ENCODE assay signal across 12 mouse cellular contexts in genomic region chr2:103894981-103895676, GRCm38 (mm10).
DNase-seq lines count a peak whose midpoint lies in the region; ATAC-seq and TF ChIP-seq lines count a peak whose summit lies in the region.
"Had no signal": no experiment of that assay in that cellular context is flagged by ENCODE, and none has a peak within 500 bp of the region (broad histone marks: within the 10 kb centered on the region; RNA-seq: fewer than 3 reads in every experiment).

No protein-coding gene starts in this region.

- no peaks in the 10 kb centered on the region for H3K9me3 ChIP-seq in hindbrain, embryonic 10.5 days
- no peaks in the 10 kb centered on the region for H3K9me3 ChIP-seq in hindbrain, embryonic 11.5 days (ENCODE audit: control insufficient read depth, low read length)
- no peaks in the 10 kb centered on the region for H3K9me3 ChIP-seq in MEL (replicated peaks; ENCODE audit: insufficient read depth, low read length)
- H3K9me3 ChIP-seq in kidney, postnatal 0 days (replicated peaks; ENCODE audit: low read length) = no peaks in the 10 kb centered on the region
- H3K9me3 ChIP-seq: forebrain, embryonic 12.5 days; lung, embryonic 15.5 days had no signal

- 0 out of 2 replicates have a peak overlapping the region, but pooled peaks have one; percentile 8 for H3K27ac ChIP-seq in hindbrain, embryonic 10.5 days
- H3K27ac ChIP-seq in hindbrain, embryonic 11.5 days (ENCODE audit: low read depth, low read length) = no peak overlapping the region
- H3K27ac ChIP-seq in MEL (ENCODE audit: control insufficient read depth, low read depth, low read length) = peak overlapping the region; percentile 99
- H3K27ac ChIP-seq in kidney, postnatal 0 days = peak overlapping the region; percentile 31; the same call in 1 of the 2 replicates
- H3K27ac ChIP-seq in spleen, adult 2 months (ENCODE audit: insufficient read depth, low read length) = peak overlapping the region; percentile 80
- H3K27ac ChIP-seq: forebrain, embryonic 12.5 days; lung, embryonic 15.5 days had no signal

- no peaks in the 10 kb centered on the region for H3K27me3 ChIP-seq in hindbrain, embryonic 10.5 days (ENCODE audit: insufficient read depth, poor library complexity, severe bottlenecking)
- H3K27me3 ChIP-seq in hindbrain, embryonic 11.5 days (ENCODE audit: control insufficient read depth, insufficient read depth, low read length) = no peaks in the 10 kb centered on the region
- H3K27me3 ChIP-seq in MEL (ENCODE audit: control insufficient read depth in 1 of 2, insufficient read depth in 2 of 2, low read length in 2 of 2) = no peaks in the 10 kb centered on the region
- H3K27me3 ChIP-seq in kidney, postnatal 0 days (ENCODE audit: insufficient read depth, low read length) = no peaks in the 10 kb centered on the region
- H3K27me3 ChIP-seq in spleen, adult 2 months (ENCODE audit: control insufficient read depth, insufficient read depth, low read length) = no peaks in the 10 kb centered on the region
- H3K27me3 ChIP-seq: forebrain, embryonic 12.5 days; lung, embryonic 15.5 days had no signal

- peak in 1 of 2 experiments; percentile 45; a peak in 2 of 4 replicates for TF ChIP-seq EP300 in MEL (IDR thresholded peaks at IDR 0.05; ENCODE audit: low read depth in 1 of 2, low read length in 2 of 2)

- peak in 1 of 2 experiments; percentile 47; a peak in 2 of 4 replicates for TF ChIP-seq POLR2A in MEL (IDR thresholded peaks at IDR 0.05; ENCODE audit: control insufficient read depth in 1 of 2, insufficient read depth in 1 of 2, low read depth in 1 of 2, low read length in 2 of 2, poor library complexity in 1 of 2)
- no peak; the same call in 1 of the 2 replicates for TF ChIP-seq POLR2A in spleen, adult 2 months (IDR thresholded peaks at IDR 0.05; ENCODE audit: low read depth, low read length)

- H3K9ac ChIP-seq in hindbrain, embryonic 11.5 days (ENCODE audit: low read depth, low read length) = no peak overlapping the region
- H3K9ac ChIP-seq in MEL (ENCODE audit: control insufficient read depth, low read depth, low read length, poor library complexity, severe bottlenecking) = peak overlapping the region; percentile 77
- no peak overlapping the region for H3K9ac ChIP-seq in kidney, postnatal 0 days (ENCODE audit: low read depth, low read length)
- H3K9ac ChIP-seq: forebrain, embryonic 12.5 days; lung, embryonic 15.5 days had no signal

- WGBS in hindbrain, embryonic 10.5 days = 58% methylated on average over 12 of the region's 12 CpGs
- 64% methylated on average over 12 of the region's 12 CpGs for WGBS in hindbrain, embryonic 11.5 days
- WGBS in kidney, postnatal 0 days = 35% methylated on average over 12 of the region's 12 CpGs
- WGBS in spleen, adult 2 months = 30% methylated on average over 12 of the region's 12 CpGs

- no peak overlapping the region for H3K4me3 ChIP-seq in hindbrain, embryonic 10.5 days
- no peak overlapping the region for H3K4me3 ChIP-seq in hindbrain, embryonic 11.5 days (ENCODE audit: low read depth, low read length)
- H3K4me3 ChIP-seq in MEL (ENCODE audit: control insufficient read depth in 1 of 2, insufficient read depth in 1 of 2, low read depth in 2 of 2, low read length in 2 of 2) = peak overlapping the region; percentile 34 to 35
- no peak overlapping the region for H3K4me3 ChIP-seq in kidney, postnatal 0 days (replicated peaks; ENCODE audit: low read depth, low read length)
- no peak overlapping the region for H3K4me3 ChIP-seq in spleen, adult 2 months (ENCODE audit: extremely low read depth, insufficient read depth, insufficient read length)
- H3K4me3 ChIP-seq: forebrain, embryonic 12.5 days; lung, embryonic 15.5 days; myocyte had no signal

- H3K36me3 ChIP-seq in hindbrain, embryonic 10.5 days = no peaks in the 10 kb centered on the region
- no peaks in the 10 kb centered on the region for H3K36me3 ChIP-seq in hindbrain, embryonic 11.5 days (ENCODE audit: control insufficient read depth, insufficient read depth, low read length)
- peaks cover 0 to 44% of the 10 kb centered on the region in 2 experiments; a peak in 2 of 4 replicates for H3K36me3 ChIP-seq in MEL (ENCODE audit: control insufficient read depth in 1 of 2, insufficient read depth in 2 of 2, low read length in 2 of 2)
- H3K36me3 ChIP-seq in kidney, postnatal 0 days (ENCODE audit: insufficient read depth, low read length) = no peaks in the 10 kb centered on the region
- no peaks in the 10 kb centered on the region for H3K36me3 ChIP-seq in spleen, adult 2 months (ENCODE audit: control insufficient read depth, insufficient read depth, low read length)
- H3K36me3 ChIP-seq: forebrain, embryonic 12.5 days; lung, embryonic 15.5 days had no signal

- no peak for TF ChIP-seq RAD21 in MEL (IDR thresholded peaks at IDR 0.05; ENCODE audit: low read depth, low read length)

- no peaks in the 10 kb centered on the region for H3K79me2 ChIP-seq in MEL (ENCODE audit: control insufficient read depth, insufficient read depth, low read length, poor library complexity)

- no peak overlapping the region for H3K4me2 ChIP-seq in hindbrain, embryonic 11.5 days (replicated peaks; ENCODE audit: low read depth, low read length)
- H3K4me2 ChIP-seq in kidney, postnatal 0 days (ENCODE audit: low read length) = no peak overlapping the region
- H3K4me2 ChIP-seq: forebrain, embryonic 12.5 days; lung, embryonic 15.5 days had no signal

- H3K4me1 ChIP-seq in hindbrain, embryonic 10.5 days (replicated peaks) = peaks cover 50% of the 10 kb centered on the region
- H3K4me1 ChIP-seq in hindbrain, embryonic 11.5 days (replicated peaks; ENCODE audit: control insufficient read depth, insufficient read depth, low read length) = no peaks in the 10 kb centered on the region
- peaks cover 14 to 48% of the 10 kb centered on the region in 2 experiments for H3K4me1 ChIP-seq in MEL (ENCODE audit: control insufficient read depth in 1 of 2, insufficient read depth in 2 of 2, low read length in 2 of 2)
- H3K4me1 ChIP-seq in kidney, postnatal 0 days (replicated peaks; ENCODE audit: insufficient read depth, low read length) = peaks cover 9% of the 10 kb centered on the region; the same call in 1 of the 2 replicates
- H3K4me1 ChIP-seq in spleen, adult 2 months (ENCODE audit: control insufficient read depth, insufficient read depth, insufficient read length) = peaks cover 26% of the 10 kb centered on the region; the same call in 1 of the 2 replicates

- no peak for DNase-seq in hindbrain, embryonic 10.5 days (ENCODE audit: low spot score)
- DNase-seq in hindbrain, embryonic 11.5 days (ENCODE audit: low spot score) = no peak
- DNase-seq in MEL (ENCODE audit: low read depth, low spot score) = peak; percentile 57
- no peak for DNase-seq in kidney, postnatal 0 days (ENCODE audit: low spot score)
- DNase-seq in spleen, adult 2 months (ENCODE audit: low read depth in 1 of 2, low spot score in 2 of 2) = peak; percentile 79 to 86
- no peak for DNase-seq in cerebellum, adult 18-20 months
- DNase-seq in retina, postnatal 1 day = no peak
- no peak for DNase-seq in left cerebral cortex, adult 11 months (ENCODE audit: low spot score)
- DNase-seq: thymus, postnatal 14 days had no signal

- no peak for ATAC-seq in hindbrain, embryonic 11.5 days (ENCODE audit: low FRiP score)
- peak; percentile 68 for ATAC-seq in kidney, postnatal 0 days (replicated peaks; ENCODE audit: low FRiP score, low read depth)

- no peak for TF ChIP-seq CTCF in MEL (IDR thresholded peaks at IDR 0.05 in 2 of 3, conservative IDR thresholded peaks at IDR 0.05 in 1 of 3; ENCODE audit: control insufficient read depth in 1 of 3, insufficient read depth in 1 of 3, low read depth in 2 of 3, low read length in 3 of 3, poor library complexity in 1 of 3, severe bottlenecking in 1 of 3)
- TF ChIP-seq CTCF in kidney, postnatal 0 days (IDR thresholded peaks at IDR 0.05; ENCODE audit: low read depth) = no peak
- no peak for TF ChIP-seq CTCF in spleen, adult 2 months (IDR thresholded peaks at IDR 0.05; ENCODE audit: extremely low read depth, insufficient read depth, insufficient read length, insufficient replicate concordance)

TF ChIP-seq in MEL, 35 proteins besides CTCF, POLR2A, EP300 and RAD21 (continues in another document):
- TF ChIP-seq MYB (IDR thresholded peaks at IDR 0.05; ENCODE audit: low read depth, low read length) (no peak), USF1 (IDR thresholded peaks at IDR 0.05; ENCODE audit: low read depth, low read length) (no peak), TAL1 (IDR thresholded peaks at IDR 0.05; ENCODE audit: low read length) (no peak), RCOR1 (IDR thresholded peaks at IDR 0.05; ENCODE audit: low read depth, low read length) (no peak), GABPA (IDR thresholded peaks at IDR 0.05; ENCODE audit: low read depth, low read length) (no peak), POLR2AphosphoS5 (IDR thresholded peaks at IDR 0.05; ENCODE audit: borderline replicate concordance, low read depth, low read length) (no peak), USF2 (IDR thresholded peaks at IDR 0.05; ENCODE audit: borderline replicate concordance in 1 of 2, insufficient read depth in 1 of 2, low read depth in 1 of 2, low read length in 2 of 2) (no peak), CHD1 (IDR thresholded peaks at IDR 0.05; ENCODE audit: low read depth, low read length) (no peak; the same call in 1 of the 2 replicates), SIN3A (IDR thresholded peaks at IDR 0.05; ENCODE audit: low read length) (no peak), UBTF (IDR thresholded peaks at IDR 0.05; ENCODE audit: borderline replicate concordance, insufficient read depth, low read depth, low read length) (no peak), ZC3H11A (IDR thresholded peaks at IDR 0.05; ENCODE audit: low read depth, low read length) (no peak; the same call in 1 of the 2 replicates), ZMIZ1 (IDR thresholded peaks at IDR 0.05; ENCODE audit: low read depth, low read length) (no peak), BHLHE40 (IDR thresholded peaks at IDR 0.05; ENCODE audit: borderline replicate concordance, low read depth, low read length) (no peak), MAZ (IDR thresholded peaks at IDR 0.05; ENCODE audit: low read depth, low read length) (peak; percentile 67), ETS1 (IDR thresholded peaks at IDR 0.05; ENCODE audit: low read depth, low read length) (peak; percentile 25; the same call in 1 of the 2 replicates), E2F4 (IDR thresholded peaks at IDR 0.05; ENCODE audit: borderline replicate concordance, low read depth, low read length) (0 out of 2 replicates have a peak, but pooled peaks have one; percentile 36), MAX (IDR thresholded peaks at IDR 0.05; ENCODE audit: low read length) (no peak), CHD2 (IDR thresholded peaks at IDR 0.05; ENCODE audit: low read length) (peak; percentile 10; the same call in 1 of the 2 replicates), ZKSCAN1 (IDR thresholded peaks at IDR 0.05; ENCODE audit: low read depth, low read length) (no peak), POLR2AphosphoS2 (IDR thresholded peaks at IDR 0.05; ENCODE audit: low read length) (no peak), MAFK (IDR thresholded peaks at IDR 0.05; ENCODE audit: borderline replicate concordance, low read depth, low read length) (no peak), NELFE (IDR thresholded peaks at IDR 0.05; ENCODE audit: low read depth, low read length) (no peak), ELF1 (IDR thresholded peaks at IDR 0.05; ENCODE audit: low read depth, low read length) (no peak)

Comparison
In these comparisons a context has a peak if more than half of its experiments do, and no peak if none do; other contexts are left out.
1. DNase-seq: peak in MEL (single experiment) and spleen, adult 2 months (2 of 2); none in hindbrain, embryonic 10.5 days (single experiment), hindbrain, embryonic 11.5 days (single experiment), kidney, postnatal 0 days (single experiment), cerebellum, adult 18-20 months (0 of 2), retina, postnatal 1 day (single experiment) and left cerebral cortex, adult 11 months (single experiment).
2. H3K4me3 ChIP-seq: peak in MEL (2 of 2); none in hindbrain, embryonic 10.5 days (single experiment), hindbrain, embryonic 11.5 days (single experiment), kidney, postnatal 0 days (single experiment) and spleen, adult 2 months (single experiment).